Mouse (Mus musculus): ENCODE results near the gene 1700025G04Rik. TPM values are rescaled to one million over a fixed set of nuclear protein-coding genes. Genes with fewer than 3 reads are reported as not detected.
A peak's percentile ranks its signal among the peaks of the same experiment; 100 is the strongest.

The 1700025G04Rik gene
- polyA plus RNA-seq, 1 experiment from 2014 or later: 27.8 TPM

DNA sequence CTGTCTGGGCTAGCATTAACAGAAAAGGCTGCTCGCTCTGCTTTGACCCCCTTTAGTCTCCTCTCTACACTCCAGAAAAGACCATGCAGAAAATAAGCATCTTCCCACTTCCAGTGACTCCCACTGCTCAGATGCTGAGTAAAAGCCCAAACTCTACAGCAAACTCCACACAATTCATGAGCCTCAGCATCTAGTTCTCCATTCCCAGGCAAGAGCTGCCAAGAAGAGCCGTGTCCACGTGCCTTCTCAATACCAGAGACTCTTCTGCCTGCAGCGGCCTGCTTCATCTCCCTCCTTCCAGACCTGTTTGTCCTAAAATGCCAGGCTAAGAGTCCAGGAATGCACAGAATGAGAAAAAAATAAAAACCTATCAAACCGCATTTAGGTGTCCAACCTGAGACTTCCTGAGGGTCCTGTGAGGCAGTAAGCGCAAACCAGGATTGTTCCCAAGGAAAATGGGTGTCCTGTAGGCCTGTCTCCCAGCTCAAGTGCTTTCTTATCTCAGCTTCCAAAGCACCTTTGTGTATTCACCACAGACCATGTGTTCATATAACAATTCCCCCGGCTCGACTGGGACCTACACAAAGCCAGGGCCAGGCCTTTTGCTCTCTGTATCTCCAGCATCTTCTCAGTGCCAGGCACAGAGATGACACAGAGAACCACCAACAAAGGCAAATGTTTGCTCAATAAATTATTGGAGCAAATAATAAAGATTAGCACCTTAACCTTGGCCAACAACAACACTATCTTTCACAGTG is 7.8 kb downstream of the 1700025G04Rik start:
- Histone ChIP-seq H3K36me3 (ENCODE audit: control insufficient read depth, insufficient read depth, low read length) (no peaks in the 10 kb centered on the region), H3K4me1 (ENCODE audit: control insufficient read depth, insufficient read depth, low read length) (peaks cover 48% of the 10 kb centered on the region), H3K9me3 (ENCODE audit: control insufficient read depth, low read length) (no peaks in the 10 kb centered on the region), H3K4me3 (replicated peaks; ENCODE audit: low read depth, low read length) (no peak overlapping the region), H3K27ac (replicated peaks; ENCODE audit: low read depth, low read length) (peak overlapping the region; percentile 50), H3K9ac (replicated peaks; ENCODE audit: low read length) (no peak overlapping the region), H3K4me2 (ENCODE audit: low read length) (no peak overlapping the region), H3K27me3 (ENCODE audit: control insufficient read depth, insufficient read depth, low read length) (no peaks in the 10 kb centered on the region)
- ATAC-seq (ENCODE audit: low FRiP score, low TSS enrichment) (no peak), DNase-seq (no peak)
- 73% methylated on average over 8 of the region's 8 CpGs for WGBS

DNA sequence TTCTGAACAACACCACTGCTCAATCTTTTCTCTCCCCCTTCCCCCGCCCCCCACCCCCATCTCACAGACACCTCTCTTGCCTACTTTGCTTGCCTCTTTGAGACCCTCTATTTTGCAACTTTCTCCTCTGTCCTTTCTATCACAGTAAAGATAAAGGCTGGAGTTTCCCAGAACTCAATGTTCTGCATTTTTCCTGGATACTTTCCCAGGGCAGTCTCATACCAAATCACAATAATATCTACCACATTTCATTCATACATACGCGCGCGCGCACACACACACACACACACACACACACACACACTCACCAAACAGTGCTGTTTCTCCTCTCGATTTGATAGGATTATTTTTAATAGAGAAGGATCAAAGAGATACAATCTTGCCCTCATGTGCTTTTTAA is 8.8 kb downstream of the 1700025G04Rik start:
- Histone ChIP-seq H3K9me3 (ENCODE audit: control insufficient read depth, low read length) (no peaks in the 10 kb centered on the region), H3K36me3 (ENCODE audit: control insufficient read depth, insufficient read depth, low read length) (no peaks in the 10 kb centered on the region), H3K4me1 (ENCODE audit: control insufficient read depth, insufficient read depth, low read length) (peaks cover 43% of the 10 kb centered on the region), H3K4me3 (replicated peaks; ENCODE audit: low read depth, low read length) (no peak overlapping the region), H3K4me2 (ENCODE audit: low read length) (no peak overlapping the region), H3K27ac (replicated peaks; ENCODE audit: low read depth, low read length) (no peak overlapping the region), H3K27me3 (ENCODE audit: control insufficient read depth, insufficient read depth, low read length) (no peaks in the 10 kb centered on the region), H3K9ac (replicated peaks; ENCODE audit: low read length) (no peak overlapping the region)
- no peak for DNase-seq
- WGBS: 92% methylated on average over 7 of the region's 7 CpGs
- no peak for ATAC-seq (ENCODE audit: low FRiP score, low TSS enrichment)

DNA sequence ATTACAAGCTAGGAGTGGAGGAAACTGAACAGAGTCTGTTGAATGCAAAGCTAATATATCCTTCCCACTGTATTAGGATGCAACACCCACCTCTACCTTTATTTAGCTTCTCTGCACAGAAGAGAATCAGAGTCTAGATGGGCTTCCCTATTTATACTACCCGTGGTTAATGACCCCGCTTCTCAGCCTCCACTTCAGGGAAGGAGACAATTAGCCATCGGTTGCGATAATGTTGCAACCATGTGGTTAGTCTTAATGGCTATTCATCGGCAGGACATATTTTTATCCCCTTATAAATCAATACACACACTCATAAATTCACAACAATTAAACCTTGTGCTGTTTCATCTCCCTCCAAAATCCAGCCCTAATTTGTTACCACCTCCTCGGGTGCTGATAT is 9.7 kb downstream of the 1700025G04Rik start:
- WGBS: 90% methylated on average over 6 of the region's 6 CpGs
- no peak overlapping the region for H3K4me3 ChIP-seq (replicated peaks; ENCODE audit: low read depth, low read length)
- H3K36me3 ChIP-seq (ENCODE audit: control insufficient read depth, insufficient read depth, low read length): no peaks in the 10 kb centered on the region
- ATAC-seq (ENCODE audit: low FRiP score, low TSS enrichment) (no peak), DNase-seq (no peak)
- H3K27ac ChIP-seq (replicated peaks; ENCODE audit: low read depth, low read length): no peak overlapping the region
- H3K27me3 ChIP-seq (ENCODE audit: control insufficient read depth, insufficient read depth, low read length): no peaks in the 10 kb centered on the region
- no peaks in the 10 kb centered on the region for H3K9me3 ChIP-seq (ENCODE audit: control insufficient read depth, low read length)
- peaks cover 40% of the 10 kb centered on the region for H3K4me1 ChIP-seq (ENCODE audit: control insufficient read depth, insufficient read depth, low read length)
- H3K9ac ChIP-seq (replicated peaks; ENCODE audit: low read length): no peak overlapping the region
- no peak overlapping the region for H3K4me2 ChIP-seq (ENCODE audit: low read length)

DNA sequence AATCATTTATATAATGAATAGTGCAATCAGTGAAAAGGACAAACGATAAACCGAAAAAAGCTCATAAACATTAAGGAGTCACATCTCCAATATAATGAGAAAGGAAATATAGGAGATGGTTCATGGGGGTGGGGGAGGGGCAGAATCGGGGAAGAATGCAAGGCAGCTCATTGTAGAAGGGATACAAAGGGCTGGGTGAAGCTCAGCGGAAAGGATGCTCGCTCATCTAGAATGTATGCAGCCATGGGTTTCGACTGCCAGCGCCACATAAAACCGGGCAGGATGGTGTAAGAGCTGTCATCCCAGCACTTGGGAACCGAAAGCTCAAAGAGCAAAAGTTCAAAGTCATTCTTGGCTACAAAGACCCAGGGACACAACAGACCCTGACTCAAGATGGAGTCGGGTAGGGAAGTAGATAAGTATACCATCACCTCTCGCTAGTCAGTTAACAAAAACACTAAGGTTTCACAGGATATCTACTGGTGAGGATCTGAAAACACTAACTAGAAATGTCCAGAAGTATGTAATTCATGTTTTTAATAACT is 12.7 kb downstream of the 1700025G04Rik start:
- 44% methylated on average over 11 of the region's 11 CpGs for WGBS
- no peak for ATAC-seq (ENCODE audit: low FRiP score, low TSS enrichment)

DNA sequence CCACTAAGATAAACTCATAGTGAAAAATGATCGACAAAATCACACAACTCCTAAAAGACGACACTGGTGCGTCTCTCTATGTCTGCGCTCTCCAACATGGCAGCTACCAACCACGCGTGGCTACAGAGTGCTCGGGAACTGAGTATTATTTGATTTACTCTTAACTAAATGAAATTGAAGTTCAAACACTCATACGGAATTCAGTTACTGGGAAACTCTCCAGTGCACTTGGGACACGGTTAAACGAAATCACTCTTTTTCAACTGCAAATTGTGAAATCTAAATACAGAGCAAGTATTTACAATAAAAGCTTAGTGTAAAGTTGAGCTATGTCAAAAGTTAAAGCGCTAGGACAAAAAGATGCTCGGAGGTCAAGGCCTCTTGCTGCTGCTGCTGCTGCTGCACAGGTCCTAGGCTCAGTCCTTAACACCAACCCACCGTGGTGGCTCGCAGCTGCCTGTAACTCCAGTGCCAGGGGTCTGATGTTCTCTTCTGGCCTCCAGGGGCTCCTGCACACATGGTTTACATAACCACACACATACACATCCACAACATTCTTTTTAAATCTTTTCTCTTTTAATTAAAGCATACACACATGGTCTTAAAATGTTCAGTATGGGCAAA is 13.6 kb downstream of the 1700025G04Rik start:
- Histone ChIP-seq H3K4me3 (replicated peaks; ENCODE audit: low read depth, low read length) (no peak overlapping the region), H3K4me2 (ENCODE audit: low read length) (no peak overlapping the region), H3K36me3 (ENCODE audit: control insufficient read depth, insufficient read depth, low read length) (no peaks in the 10 kb centered on the region), H3K9ac (replicated peaks; ENCODE audit: low read length) (no peak overlapping the region), H3K9me3 (ENCODE audit: control insufficient read depth, low read length) (no peaks in the 10 kb centered on the region), H3K4me1 (ENCODE audit: control insufficient read depth, insufficient read depth, low read length) (peaks cover 27% of the 10 kb centered on the region), H3K27me3 (ENCODE audit: control insufficient read depth, insufficient read depth, low read length) (no peaks in the 10 kb centered on the region), H3K27ac (replicated peaks; ENCODE audit: low read depth, low read length) (0 out of 2 replicates have a peak overlapping the region, but pooled peaks have one; percentile 20)
- no peak for ATAC-seq (ENCODE audit: low FRiP score, low TSS enrichment)
- 67% methylated on average over 14 of the region's 14 CpGs for WGBS
- DNase-seq: no peak

More for the DNA sequence above, 12.7 kb downstream of the 1700025G04Rik start:
- Histone ChIP-seq H3K9ac (replicated peaks; ENCODE audit: low read length) (no peak overlapping the region), H3K27ac (replicated peaks; ENCODE audit: low read depth, low read length) (peak overlapping the region; percentile 65), H3K36me3 (ENCODE audit: control insufficient read depth, insufficient read depth, low read length) (no peaks in the 10 kb centered on the region), H3K4me3 (replicated peaks; ENCODE audit: low read depth, low read length) (no peak overlapping the region), H3K9me3 (ENCODE audit: control insufficient read depth, low read length) (no peaks in the 10 kb centered on the region), H3K27me3 (ENCODE audit: control insufficient read depth, insufficient read depth, low read length) (no peaks in the 10 kb centered on the region), H3K4me1 (ENCODE audit: control insufficient read depth, insufficient read depth, low read length) (peaks cover 33% of the 10 kb centered on the region), H3K4me2 (ENCODE audit: low read length) (peak overlapping the region; percentile 18; the same call in 1 of the 2 replicates)
- peak; percentile 58 for DNase-seq

DNA sequence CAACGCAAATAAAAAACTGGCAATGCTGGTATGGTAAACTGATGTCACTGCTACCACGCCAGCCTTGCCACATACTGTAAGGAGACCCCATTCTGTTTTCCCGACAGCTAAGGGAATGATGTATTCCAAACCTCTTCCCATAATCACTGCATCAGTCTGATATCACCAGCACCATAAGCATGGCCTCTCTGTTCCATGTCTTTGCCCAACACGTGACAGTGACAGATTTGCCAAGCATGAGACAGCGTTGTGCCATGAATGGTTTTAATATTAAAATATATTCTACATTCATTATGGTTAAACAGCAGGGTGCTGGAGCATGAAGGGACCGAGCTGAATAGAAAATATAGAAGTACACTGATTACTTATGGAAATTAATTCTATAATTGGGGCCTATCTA is 14.2 kb downstream of the 1700025G04Rik start:
- no peak overlapping the region for H3K9ac ChIP-seq (replicated peaks; ENCODE audit: low read length)
- H3K9me3 ChIP-seq (ENCODE audit: control insufficient read depth, low read length): no peaks in the 10 kb centered on the region
- H3K4me1 ChIP-seq (ENCODE audit: control insufficient read depth, insufficient read depth, low read length): peaks cover 27% of the 10 kb centered on the region
- no peak overlapping the region for H3K4me3 ChIP-seq (replicated peaks; ENCODE audit: low read depth, low read length)
- DNase-seq: peak; percentile 35
- H3K27ac ChIP-seq (replicated peaks; ENCODE audit: low read depth, low read length): no peak overlapping the region
- WGBS: 51% methylated on average over 6 of the region's 6 CpGs
- H3K4me2 ChIP-seq (ENCODE audit: low read length): no peak overlapping the region
- no peaks in the 10 kb centered on the region for H3K27me3 ChIP-seq (ENCODE audit: control insufficient read depth, insufficient read depth, low read length)
- ATAC-seq (ENCODE audit: low FRiP score, low TSS enrichment): peak; percentile 67
- H3K36me3 ChIP-seq (ENCODE audit: control insufficient read depth, insufficient read depth, low read length): no peaks in the 10 kb centered on the region

DNA sequence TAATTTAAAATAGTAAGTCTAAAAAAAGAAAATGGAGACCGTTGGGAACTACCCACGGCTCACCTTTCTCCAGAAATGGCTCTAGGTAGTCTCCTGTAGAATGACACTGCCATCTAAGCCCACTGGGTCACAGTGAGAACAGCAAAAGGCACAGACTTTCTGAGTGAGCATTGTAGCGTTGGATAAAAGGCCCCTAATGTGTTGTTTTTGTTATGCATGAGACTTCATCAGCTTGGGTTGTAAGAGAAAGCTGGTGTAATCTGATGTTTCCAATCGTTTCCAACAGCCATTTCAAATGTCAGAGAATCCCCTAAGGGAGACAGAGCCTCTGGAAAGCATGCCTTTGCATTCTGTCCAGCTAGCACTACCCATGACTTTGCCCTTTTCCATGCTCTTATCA is 19.5 kb downstream of the 1700025G04Rik start:
- Histone ChIP-seq H3K4me1 (ENCODE audit: control insufficient read depth, insufficient read depth, low read length) (peaks cover 25% of the 10 kb centered on the region), H3K36me3 (ENCODE audit: control insufficient read depth, insufficient read depth, low read length) (no peaks in the 10 kb centered on the region), H3K27ac (replicated peaks; ENCODE audit: low read depth, low read length) (no peak overlapping the region), H3K9me3 (ENCODE audit: control insufficient read depth, low read length) (no peaks in the 10 kb centered on the region), H3K27me3 (ENCODE audit: control insufficient read depth, insufficient read depth, low read length) (no peaks in the 10 kb centered on the region), H3K4me3 (replicated peaks; ENCODE audit: low read depth, low read length) (no peak overlapping the region), H3K9ac (replicated peaks; ENCODE audit: low read length) (no peak overlapping the region), H3K4me2 (ENCODE audit: low read length) (no peak overlapping the region)
- 60% methylated on average over 4 of the region's 4 CpGs for WGBS
- DNase-seq (no peak), ATAC-seq (ENCODE audit: low FRiP score, low TSS enrichment) (no peak)

DNA sequence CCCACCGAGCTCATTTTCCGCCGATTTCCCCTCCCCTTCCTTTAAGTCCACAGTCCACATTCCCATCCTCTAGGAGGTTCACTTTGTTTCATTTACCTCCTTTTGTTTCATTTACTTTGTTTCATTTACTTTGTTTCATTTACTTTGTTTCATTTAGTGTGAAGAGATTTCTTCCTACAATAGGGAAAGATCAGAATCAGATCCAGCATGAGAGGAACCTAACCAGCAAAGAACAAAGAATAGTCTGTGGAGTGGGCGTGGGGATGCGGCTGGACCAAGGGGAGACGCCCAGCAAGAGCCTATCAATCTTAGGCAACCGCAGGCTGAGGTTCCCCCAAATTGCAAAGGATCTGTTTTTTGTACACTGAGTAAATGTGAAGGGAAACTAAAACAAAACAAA is 20.2 kb downstream of the 1700025G04Rik start:
- Histone ChIP-seq H3K9ac (replicated peaks; ENCODE audit: low read length) (no peak overlapping the region), H3K4me1 (ENCODE audit: control insufficient read depth, insufficient read depth, low read length) (peaks cover 23% of the 10 kb centered on the region; the same call in 1 of the 2 replicates), H3K27me3 (ENCODE audit: control insufficient read depth, insufficient read depth, low read length) (no peaks in the 10 kb centered on the region), H3K9me3 (ENCODE audit: control insufficient read depth, low read length) (no peaks in the 10 kb centered on the region), H3K4me3 (replicated peaks; ENCODE audit: low read depth, low read length) (no peak overlapping the region), H3K36me3 (ENCODE audit: control insufficient read depth, insufficient read depth, low read length) (no peaks in the 10 kb centered on the region), H3K27ac (replicated peaks; ENCODE audit: low read depth, low read length) (no peak overlapping the region), H3K4me2 (ENCODE audit: low read length) (no peak overlapping the region)
- WGBS: 28% methylated on average over 7 of the region's 7 CpGs
- no peak for ATAC-seq (ENCODE audit: low FRiP score, low TSS enrichment)
- no peak for DNase-seq

Measured in midbrain, embryonic 14.5 days (tissue).